Mouse (Mus musculus) lung, postnatal 14 days (tissue): ENCODE measurements at regions not wholly inside any gene's neighbourhood (a gene's known extent, or its start where the extent isn't known, plus 50 kb on each side); places are given as distances from the start of the nearest gene placed in this dataset.
"Not testable (repeated sequence)": the region's sequence is repeated elsewhere in the genome, so short reads cannot be mapped to it uniquely, and the experiment has no call there.

Source experiments
- DNase-seq: peaks from one replicate; pipeline ENCODE4 v3.0.0; 2021

- no peak for DNase-seq
Observed at GRCm38 (mm10) chr4:45642604-45643003, 110.3 kb upstream of the Shb start.

DNA sequence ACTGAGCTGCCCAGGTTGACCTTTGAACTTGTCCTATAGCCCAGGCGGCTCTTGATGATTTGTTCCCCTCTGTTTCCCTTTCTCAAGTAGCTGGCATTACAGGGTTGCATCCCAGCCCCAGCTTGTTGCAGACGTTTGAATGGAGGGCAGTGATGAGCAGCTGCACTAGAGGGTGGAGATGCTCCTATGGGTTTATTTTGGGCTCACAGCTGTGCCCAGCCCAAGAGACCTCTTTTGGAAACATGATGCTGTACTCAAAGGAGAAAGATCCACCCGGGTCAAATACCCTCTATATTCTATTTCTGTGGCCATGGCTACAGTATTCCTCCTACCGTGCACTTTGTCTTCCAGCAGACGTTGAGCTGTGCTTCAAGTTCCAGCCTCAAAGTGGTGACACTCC, 109.0 kb upstream of the Shb start:
- no peak for DNase-seq

- no peak for DNase-seq
Observed at GRCm38 (mm10) chr4:45640713-45641112, 108.4 kb upstream of the Shb start.

GRCm38 (mm10) chr4:45639397-45640034, 107.2 kb upstream of the Shb start:
- no peak for DNase-seq

- no peak for DNase-seq
Observed at GRCm38 (mm10) chr4:45638411-45638810, 106.1 kb upstream of the Shb start.

- no peak for DNase-seq
Observed at GRCm38 (mm10) chr4:45631276-45632045, 99.2 kb upstream of the Shb start.

- no peak for DNase-seq
Observed at GRCm38 (mm10) chr4:45625633-45626032, 93.4 kb upstream of the Shb start.

DNA sequence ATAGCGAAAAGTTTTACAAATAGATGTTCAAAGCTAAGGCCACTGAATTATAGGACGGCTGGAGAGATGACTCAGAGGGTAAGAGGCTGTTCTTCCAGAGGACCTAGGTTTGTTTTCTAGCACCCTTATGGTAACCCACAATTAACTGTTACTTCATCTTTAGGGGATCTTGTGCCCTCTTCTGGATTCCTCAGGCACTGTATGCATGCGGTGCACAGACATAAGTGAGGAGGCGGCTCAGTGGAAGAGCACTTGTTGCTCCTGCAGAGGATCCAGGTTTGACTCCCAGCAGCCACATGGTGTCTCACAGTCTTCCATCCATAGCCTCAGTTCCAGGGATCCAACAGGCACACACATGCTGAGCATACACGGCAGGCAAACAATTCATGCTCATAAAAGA, 89.7 kb upstream of the Shb start:
- DNase-seq, result no peak

GRCm38 (mm10) chr4:45617126-45617525, 84.9 kb upstream of the Shb start:
- DNase-seq, result no peak

DNA sequence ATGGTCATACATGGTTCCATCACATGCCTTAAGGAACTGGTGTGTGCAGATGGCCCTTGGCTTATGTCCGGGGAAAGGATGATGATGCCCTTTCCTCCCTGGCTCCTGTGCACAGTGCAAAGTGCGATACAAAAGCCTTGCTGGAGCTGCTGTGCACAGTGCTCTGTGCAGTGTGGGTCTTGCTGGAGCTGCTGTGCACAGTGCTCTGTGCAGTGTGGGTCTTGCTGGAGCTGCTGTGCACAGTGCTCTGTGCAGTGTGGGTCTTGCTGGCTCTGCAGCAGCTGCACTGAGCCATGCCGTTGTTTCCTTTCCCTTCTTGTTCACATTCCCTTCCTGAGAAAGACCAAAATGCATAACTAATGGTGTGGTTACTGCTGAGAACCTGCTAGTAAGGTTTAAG, 81.2 kb upstream of the Shb start:
- not testable (repeated sequence) for DNase-seq

- peak; percentile 71 for DNase-seq
Observed at GRCm38 (mm10) chr4:45612132-45612531, 79.9 kb upstream of the Shb start.

GRCm38 (mm10) chr4:45610937-45611336, 78.7 kb upstream of the Shb start:
- DNase-seq, result no peak

DNA sequence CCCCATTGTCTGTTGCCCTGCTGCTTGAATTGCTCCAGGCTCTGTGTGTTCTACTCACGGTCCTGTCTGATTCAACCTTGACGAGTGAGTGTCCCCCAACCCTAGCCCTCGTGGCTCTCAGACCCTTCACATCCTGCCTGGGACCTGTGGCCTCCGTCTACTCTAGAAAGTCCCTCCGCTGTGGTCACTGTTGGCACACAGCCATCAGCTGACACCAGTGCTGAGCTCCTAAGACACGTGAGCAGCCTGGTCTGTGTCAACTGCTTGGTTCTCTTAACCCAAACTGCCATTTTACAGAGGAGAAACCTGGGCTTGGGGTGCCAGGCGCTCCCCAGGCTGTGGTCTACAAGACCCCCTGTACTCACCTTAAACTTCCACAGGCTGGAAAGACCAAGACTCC, 74.3 kb upstream of the Shb start:
- DNase-seq, result no peak

DNA sequence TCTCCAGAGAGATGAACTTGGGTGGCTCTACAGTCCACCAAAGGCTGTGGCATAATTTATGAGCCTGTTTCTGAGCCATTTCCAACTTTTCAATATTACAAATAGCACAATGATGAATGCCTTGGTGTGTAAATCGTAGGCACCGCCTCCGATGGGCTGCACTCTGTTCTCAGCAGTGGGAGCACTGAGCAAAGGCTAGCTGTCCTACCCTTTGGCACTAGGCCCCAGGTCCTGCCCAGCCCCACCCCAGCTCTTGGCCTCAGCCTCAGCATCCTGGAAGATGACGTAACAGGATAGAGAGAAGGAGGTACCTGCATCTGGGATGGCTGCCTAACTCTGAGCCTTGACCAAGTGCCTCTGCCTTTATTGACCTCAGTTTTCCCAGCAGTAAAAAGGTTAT, 73.4 kb upstream of the Shb start:
- no peak for DNase-seq

- DNase-seq, result no peak
Observed at GRCm38 (mm10) chr4:45604271-45604800, 72.1 kb upstream of the Shb start.

DNA sequence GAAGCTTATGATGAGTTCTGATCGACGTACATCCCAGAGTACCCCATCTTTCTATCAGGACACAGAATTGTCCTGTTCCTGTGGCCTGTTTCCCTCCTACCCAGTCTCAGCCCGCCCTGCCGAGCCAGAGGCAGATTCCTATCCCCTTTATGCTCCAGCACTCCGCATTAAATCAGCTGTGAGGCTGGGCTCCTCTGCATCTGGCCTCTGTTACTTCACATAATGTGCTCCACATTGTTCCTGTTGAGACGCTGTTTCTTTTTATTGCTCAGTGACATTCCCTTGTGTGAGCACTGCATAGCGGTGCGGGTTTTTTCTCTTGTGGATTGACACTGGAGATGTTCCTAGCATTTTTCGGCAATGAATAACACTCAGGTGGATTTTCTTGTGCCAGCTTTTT, 68.2 kb upstream of the Shb start:
- no peak for DNase-seq

DNA sequence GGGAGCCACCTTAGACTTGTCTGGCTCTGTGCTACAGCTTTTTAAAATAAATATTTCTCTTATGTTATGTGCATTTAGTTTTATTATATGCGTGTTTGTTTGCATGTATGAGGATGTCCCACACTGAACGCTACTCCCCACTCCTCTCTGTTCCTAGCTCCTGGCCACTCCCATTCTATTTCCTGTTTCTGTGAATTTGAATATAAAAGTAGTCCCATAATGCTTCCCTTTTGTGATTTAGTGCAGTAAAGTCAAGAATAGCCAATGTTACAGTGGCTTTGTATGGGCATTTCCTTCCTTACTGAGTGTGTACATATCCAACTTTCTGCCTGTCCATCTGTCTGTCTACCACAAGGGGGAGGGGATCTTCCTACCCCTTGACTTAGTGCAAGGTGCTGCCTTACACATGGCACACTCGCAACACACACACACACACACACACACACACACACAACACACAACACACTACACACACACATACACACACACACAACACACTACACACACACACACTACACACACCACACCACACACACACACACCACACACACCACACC, 61.2 kb upstream of the Shb start:
- no peak for DNase-seq

DNA sequence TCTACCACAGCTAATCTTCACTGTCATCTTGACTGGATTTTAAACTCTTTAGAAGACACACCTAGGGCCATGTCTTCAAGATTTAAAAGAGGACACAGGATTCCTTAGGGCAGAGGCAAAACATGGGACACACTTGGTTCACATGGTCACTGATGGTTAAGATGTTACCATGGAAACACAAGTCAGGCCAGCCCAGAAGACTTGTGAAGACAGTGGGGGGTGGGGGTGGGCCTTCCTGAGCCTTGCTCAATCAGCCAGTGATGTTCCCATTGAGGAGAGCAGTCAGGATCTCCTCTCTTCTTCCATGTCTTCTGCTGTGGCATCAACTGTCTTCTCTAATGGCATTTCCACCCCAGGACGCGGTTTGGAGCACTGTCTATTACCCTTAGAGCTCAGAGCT, 60.5 kb upstream of the Shb start:
- DNase-seq, result no peak

GRCm38 (mm10) chr4:45591405-45592315, 59.4 kb upstream of the Shb start:
- DNase-seq, result no peak

DNA sequence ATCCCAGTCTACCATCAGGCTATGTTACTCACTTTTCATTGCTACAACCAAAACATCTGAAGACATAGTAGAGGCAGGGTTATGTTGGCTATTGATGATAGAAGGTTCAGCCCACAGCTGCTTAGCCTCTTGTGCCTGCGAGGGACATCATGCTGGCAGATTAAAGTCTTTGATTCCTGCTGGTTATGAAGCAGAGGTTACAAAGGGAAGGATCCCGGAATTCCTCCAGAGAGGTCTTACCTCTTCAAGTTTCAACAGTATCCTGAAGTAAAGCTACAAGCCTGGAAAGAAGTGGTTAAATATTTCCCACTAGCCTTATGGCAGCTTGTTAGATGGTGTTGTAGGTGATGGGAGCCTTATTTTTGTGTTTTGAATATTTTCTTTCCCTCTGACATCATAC, 58.6 kb upstream of the Shb start:
- DNase-seq, result no peak

GRCm38 (mm10) chr4:45588322-45588721, 56.1 kb upstream of the Shb start:
- no peak for DNase-seq

DNA sequence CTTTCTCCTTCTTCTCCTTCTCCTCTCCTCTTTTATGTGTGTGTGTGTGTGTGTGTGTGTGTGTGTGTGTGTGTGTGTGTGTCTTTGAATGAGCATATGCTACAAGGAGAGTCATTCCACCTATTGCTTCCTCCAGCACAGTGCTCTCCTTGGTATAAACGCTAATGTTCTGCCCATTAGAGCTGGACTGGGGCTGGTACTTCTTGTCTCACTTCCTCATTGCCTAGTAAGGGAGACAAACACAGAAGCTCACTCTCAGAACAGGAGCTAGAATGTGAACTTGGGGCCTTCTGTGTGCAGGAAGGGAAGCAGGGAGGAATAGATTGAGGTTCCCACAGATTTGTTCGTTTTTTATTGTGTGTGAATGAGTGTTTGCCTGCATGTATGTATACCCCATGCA, 54.9 kb upstream of the Shb start:
- DNase-seq, result no peak

- peak; percentile 6 for DNase-seq
Observed at GRCm38 (mm10) chr4:45586310-45586709, 54.0 kb upstream of the Shb start.
